Mouse (Mus musculus) liver, postnatal 0 days (tissue): ENCODE measurements around the gene Catsperg1.

Source experiments
- CTCF ChIP-seq: sonication (generic); IDR thresholded peaks from 2 replicates; pipeline ENCODE4 v1.5.1; 2016; ENCODE audit warnings: antibody characterized with exemption, low read depth
- EP300 ChIP-seq: IDR thresholded peaks from 2 replicates; pipeline ENCODE4 v1.6.1; 2016; ENCODE audit warnings: antibody characterized with exemption, low read depth, mild to moderate bottlenecking

DNA sequence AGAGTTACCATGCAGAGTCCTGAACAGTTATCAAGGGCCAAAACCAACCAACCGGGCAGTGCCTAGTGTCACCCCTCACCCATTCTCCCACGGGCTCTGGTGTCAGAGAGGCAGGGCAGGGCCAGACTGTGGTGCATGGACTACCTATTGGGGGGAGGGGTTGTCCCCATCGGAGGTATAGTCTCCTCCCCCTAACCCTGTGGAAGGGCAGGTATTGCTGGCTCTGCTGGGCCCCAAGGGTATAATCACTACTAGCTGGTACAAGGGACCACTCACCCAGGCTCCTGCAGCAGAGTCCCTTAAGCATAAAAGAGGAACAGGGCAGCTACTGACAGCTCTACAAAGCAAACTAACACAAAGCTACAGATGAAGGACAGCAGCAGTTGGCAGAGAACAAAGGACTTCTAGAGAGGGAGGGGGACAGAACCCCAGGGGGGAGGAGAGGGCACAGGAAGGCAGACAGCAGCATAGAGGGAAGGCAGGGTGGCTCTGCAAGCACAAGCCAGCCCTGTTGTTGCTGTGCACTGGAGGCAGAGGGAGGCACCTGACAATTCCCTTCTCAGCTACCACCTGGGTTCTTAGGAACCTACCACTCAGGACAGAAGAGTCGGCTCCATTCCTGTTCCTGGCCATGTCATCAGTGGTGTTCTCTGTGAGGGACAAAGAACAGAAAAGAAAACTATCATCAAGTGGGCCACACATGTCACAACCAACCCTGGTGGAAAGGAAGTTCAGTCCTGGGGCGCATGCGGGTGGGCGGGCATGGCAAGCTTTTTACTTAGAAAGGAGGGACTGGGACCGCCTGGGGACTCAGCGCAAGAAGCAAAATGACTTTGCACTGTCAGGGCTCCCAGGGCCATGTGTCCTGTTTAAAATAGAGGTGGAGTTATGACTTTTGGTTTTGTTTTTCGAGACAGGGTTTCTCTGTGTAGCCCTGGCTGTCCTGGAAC lies 46.2 kb upstream of the Catsperg1 start:
- TF ChIP-seq CTCF (no peak), EP300 (no peak)
